Mouse (Mus musculus): Measurements from ENCODE around the gene Tal1.

The Tal1 gene

DNA sequence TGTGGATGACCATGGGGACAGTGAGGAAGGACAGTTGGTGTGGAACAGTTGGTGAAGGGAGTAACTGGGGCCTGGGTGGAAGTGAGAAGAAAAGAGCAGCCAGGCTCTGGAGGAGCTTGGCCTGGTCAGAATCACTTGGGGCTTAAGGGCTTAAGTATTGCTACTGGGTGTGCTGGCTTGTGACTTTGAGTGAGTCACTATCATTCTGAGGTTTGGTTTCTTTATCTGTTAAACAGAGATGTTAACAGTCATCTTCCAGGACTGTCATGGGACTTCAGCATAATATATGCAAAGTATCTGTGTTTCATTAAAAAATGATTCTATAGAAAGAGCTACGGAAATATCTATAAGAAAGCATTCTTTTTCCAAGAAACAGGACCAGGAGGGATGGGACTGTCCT, 18.6 kb downstream of the Tal1 start:
- no peak for DNase-seq

DNA sequence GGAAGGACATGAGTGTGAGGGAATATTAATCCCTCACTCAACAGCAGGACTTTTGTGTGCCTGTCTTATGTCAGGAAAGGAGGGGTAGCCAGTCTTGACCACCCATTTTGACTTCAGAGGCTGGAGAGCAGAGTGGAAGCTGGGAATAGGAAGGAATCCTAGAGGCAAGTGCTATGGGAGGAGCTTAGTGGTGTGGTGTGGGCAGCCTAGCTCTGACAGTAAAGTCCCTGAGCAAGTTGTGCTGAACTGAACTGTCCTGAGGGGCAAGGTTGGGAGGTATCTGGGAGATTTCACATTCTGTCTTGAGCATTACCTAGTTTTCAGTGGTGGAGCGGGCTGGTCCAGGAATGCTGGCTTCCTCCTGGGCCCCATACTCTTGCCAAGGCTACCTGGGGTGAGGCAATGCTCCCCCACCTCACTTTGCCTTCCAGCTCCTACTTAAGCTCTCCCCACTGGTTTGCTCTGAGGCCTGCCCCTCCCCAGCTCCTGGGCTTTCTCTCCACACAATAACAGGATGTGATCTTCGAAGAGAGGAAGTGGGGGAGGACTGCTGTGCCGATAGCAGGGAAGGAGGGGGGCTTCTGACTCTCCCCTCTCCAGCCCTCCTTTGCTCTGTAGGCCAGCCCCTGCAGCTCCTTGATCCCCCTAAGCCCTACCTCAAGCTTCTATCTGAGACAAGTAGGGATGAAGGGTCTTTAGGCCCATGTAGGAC, 19.1 kb downstream of the Tal1 start:
- no peak for DNase-seq

GRCm38 (mm10) chr4:115078892-115079820, 22.9 kb downstream of the Tal1 start:
- no peak for DNase-seq

GRCm38 (mm10) chr4:115079821-115080349, 23.7 kb downstream of the Tal1 start:
- DNase-seq, result no peak

DNA sequence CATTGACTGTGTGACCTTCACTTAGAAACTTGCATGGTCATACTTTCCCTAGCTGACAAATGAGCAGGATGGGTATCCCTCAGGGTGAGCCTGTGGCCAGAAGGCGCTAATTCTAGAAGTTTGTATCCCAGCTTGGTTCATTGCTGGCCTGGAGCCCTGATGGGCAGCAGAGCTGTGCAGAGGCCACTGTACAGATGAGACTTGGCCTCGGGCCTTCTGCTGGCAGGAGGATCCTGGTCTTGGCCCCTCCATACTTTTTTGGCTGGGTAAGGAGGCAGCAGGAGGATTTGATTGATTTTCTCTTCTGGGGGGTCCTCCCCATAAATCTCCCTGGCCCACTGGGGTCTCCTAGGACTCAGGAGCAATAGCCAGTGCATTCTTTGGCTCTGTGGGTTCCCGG, 26.8 kb downstream of the Tal1 start:
- DNase-seq, result no peak

DNA sequence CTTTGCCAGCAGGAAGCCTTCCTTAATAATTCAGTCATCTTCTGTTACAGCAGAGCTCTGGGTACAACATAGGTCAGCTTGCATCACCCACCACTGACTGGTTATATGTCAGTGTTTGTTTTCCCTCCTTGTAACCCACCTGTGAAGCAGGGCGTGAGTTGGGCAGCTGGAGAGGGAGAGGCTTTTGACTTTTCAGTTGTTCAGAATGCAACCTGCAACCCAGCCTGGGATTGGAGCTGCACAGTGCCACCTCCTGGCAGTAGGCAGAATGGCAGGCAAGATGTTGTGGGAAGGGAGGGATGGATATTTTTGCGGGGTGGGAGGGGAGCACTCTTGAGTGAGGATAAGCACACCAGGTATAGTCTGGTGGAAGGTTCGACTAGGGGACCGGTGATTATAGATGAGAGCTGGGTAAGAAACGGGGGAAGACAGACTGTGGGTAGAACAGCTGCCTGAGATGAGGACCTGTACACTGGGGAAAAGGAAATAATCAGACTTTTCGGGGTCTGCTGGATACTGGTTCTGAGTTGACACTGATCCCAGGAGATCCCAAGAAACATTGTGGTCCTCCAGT, 29.4 kb downstream of the Tal1 start:
- DNase-seq, result peak; percentile 25

GRCm38 (mm10) chr4:115086257-115086656, 30.0 kb downstream of the Tal1 start:
- no peak for DNase-seq

DNA sequence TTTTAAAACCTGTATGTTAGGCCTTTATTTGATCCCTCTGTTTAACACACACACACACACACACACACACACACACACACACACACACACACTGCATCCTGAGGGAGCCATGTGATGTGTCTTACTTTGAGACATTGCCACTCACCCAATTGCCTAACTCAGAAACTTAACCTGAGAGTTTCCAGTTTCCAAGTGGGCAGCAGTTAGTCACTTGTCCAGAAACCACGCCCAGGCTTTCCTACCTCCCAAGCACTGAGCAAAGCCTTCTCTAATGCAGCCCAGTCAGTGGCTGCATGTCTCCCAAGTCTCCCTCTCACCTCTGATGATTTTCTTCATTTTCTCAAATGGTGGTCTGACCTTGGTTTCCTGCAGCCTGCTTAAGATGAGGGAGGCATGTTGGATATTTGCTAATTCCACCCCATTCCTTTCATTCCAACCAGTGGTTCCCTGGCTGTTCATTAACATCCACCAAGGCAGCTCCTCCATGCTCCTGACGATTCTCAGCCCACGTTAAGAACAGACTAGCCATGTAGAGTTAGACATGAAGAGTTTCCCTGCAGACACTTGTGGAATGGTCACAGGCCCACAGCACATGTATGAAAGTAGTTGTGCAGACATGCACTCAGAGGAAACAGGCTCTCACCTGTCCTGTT, 30.7 kb downstream of the Tal1 start:
- DNase-seq, result no peak

- no peak for DNase-seq
Observed at GRCm38 (mm10) chr4:115088611-115089338, 32.5 kb downstream of the Tal1 start, which contains the start of gene Pdzk1ip1. Pdzk1ip1 (plus strand) TSS chr4:115088708.

DNA sequence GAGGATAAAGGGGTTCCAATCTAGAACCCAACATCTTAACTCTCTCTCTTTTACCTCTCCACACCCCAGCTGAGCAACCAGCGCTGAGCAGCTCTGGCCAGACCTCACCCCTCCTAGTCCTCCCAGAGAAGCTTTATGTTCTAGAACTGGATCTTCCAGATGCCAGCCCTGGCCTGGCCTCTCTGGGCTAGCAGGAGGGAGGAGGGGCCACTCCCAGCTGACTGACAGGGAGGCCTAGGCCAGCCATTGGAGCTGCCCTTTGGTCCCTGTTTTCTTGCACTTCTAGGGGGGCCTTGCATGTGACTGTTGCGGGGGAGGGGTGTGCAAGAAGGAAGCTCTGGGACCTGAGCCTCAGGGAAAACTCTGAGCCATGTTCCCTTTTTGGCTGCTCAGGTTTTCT, 34.4 kb downstream of the Tal1 start:
- DNase-seq, result no peak

- DNase-seq, result no peak
Observed at GRCm38 (mm10) chr4:115091806-115092205, 35.6 kb downstream of the Tal1 start.

DNA sequence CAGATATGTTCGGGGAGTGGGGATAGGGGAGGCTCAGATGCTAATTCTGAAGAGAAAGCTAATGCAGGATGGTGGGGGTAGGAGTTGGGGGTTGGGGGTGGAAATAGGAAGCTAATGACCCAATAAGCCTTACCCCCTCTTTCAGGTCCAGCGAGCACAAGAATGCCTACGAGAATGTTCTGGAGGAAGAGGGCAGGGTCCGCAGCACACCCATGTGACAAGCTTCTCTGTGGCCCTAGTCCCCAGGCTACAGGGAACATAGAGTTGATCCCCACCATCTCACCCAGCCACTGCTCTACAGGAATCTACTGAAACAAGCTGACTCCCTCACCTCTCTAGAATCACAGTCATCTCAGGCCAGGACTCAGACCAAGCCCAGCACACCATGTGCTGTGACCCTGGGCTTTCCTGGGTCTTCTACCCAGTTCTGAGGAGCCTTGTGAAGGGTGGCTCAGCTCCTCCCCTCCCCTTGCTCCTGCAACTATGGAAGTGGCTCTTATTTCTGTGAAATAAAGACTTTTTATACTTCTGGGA, 37.2 kb downstream of the Tal1 start:
- DNase-seq, result no peak

GRCm38 (mm10) chr4:115094056-115094455, 37.8 kb downstream of the Tal1 start:
- no peak for DNase-seq

GRCm38 (mm10) chr4:115095671-115096434, 39.6 kb downstream of the Tal1 start:
- DNase-seq, result no peak

DNA sequence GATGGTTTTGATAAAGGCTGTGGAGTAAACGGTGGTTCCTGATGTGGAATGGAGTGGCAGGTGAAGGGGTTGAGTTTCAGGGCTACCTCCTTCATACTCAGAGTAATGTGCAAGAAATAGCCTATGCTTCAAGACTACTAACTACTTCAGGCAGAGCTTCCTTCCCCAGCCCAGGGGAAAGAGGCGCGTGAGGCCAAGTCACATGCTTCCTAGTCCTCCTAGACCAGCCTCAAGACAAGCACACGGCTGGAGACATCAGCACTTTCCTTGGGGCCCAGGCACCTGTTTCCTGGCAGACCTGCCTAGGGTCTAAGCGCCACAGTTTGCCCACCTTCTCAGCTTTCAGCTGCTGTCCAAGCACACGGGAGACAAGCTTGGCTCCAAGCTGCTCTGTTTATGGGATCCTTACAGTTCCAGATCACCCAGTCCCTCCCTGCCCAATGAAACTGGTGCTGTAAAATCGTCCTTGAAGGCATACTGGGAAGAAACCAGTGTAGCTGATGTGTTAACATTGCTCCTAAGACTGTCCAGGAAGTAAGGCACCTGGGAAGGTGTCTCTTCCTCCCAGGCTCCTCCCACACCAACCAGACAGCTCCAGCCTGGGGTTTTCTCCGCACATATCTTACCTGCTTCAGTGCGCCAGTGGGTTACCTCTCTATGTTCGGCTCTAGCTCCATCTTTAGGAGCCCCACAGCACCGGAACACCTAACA, 40.4 kb downstream of the Tal1 start:
- DNase-seq, result no peak

DNA sequence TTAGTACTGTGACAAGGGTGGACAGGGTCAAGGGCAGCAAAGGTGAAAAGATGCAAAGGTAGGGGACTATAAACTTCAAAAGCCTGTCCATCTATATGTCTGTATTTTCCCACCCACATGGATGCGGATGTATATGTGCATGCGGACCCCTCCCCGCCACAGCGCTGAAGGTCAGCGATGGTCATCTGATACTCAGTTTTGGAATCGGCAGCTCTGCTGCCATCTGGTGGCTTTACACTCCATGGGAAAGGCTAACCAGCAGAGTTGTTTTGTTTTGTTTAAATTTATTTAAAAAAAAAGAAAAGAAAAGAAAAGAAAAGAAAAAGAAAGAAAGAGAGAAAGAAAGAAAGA, 40.9 kb downstream of the Tal1 start:
- no peak for DNase-seq

GRCm38 (mm10) chr4:115101682-115102081, 45.5 kb downstream of the Tal1 start:
- DNase-seq, result peak; percentile 75

- DNase-seq, result peak; percentile 65
Observed at GRCm38 (mm10) chr4:115103510-115103909, 47.3 kb downstream of the Tal1 start.

DNA sequence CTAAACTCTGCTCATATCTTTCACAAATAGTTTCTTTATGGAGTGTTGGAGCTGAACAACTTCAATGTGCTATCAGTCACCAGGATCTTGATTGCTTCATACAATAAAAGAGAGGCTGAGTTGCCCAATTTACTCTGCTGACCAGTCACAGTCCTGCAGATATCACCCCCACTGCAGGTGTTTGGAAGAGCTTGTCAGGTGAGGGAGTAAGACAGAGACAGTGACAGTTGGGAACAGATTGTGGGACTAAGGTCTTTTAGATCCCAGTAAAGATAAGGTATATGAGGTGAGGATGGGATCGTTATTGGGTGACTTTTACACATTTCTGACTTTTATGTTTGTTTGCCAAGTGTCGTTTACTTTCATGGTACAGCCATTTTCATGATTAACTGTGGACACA, 54.9 kb downstream of the Tal1 start:
- DNase-seq, result no peak

DNA sequence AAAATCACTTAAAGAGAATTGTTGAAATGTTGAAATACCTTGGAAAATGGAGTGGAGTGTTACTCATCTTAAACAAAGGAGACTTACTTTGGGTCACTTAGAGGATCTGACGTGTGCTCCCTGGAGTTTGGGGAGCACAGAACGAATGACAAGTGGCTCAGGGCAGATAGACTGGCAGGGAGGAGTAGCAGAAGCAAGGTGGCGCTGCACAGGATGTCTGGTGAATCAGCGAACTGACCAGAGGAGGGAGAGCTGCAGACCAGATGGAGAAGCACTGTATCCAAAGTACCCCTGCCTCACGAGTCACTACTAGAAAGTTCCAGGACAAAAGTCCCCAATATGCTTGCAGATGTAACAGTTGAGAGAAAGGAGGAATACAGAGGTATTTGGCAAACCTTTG, 57.0 kb downstream of the Tal1 start:
- no peak for DNase-seq

DNA sequence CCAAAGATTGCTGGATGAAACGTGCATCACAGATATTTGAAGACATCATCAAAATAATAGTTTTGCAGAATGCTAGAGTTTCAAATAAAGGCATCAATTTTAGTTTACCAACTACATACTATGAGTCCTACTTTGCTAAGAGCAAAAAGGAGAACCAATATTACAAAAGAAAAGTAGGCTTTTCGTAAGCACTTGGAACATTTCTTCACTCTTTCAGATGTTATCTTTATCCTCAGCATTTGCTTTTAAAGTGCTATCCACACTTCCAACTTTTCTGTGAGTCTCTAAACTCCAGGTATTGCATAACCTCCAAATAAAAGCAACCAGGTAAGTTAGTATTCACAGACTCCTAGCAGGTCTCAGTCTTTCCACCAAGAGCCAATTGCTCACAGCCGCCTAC, 63.4 kb downstream of the Tal1 start:
- no peak for DNase-seq

Data from right cerebral cortex, adult 18-20 months (tissue).